Mouse (Mus musculus) stomach, postnatal 0 days (tissue): ENCODE measurements around the gene Brox. TPM values are rescaled to one million over a fixed set of nuclear protein-coding genes. Genes with fewer than 3 reads are reported as not detected.

Experiments
- ATAC-seq: fragments of 200-750 bp; cut with Nextera tagmentation; 2 replicates; pipeline ENCODE4 v1.8.0; 2017; ENCODE audit not compliant: low FRiP score, low TSS enrichment
- DNase-seq: peaks from one replicate; pipeline ENCODE4 v3.0.0-alpha.2; 2016; ENCODE audit warnings: low spot score
- H3K27ac ChIP-seq: fragments of 300-500 bp; sonication (generic); replicated peaks from 2 replicates; pipeline ENCODE4 v1.5.1; 2014; ENCODE audit warnings: mild to moderate bottlenecking, control low read depth
- H3K27me3 ChIP-seq: fragments of 300-500 bp; sonication (generic); 2 replicates; pipeline ENCODE4 v1.6.1; 2014; ENCODE audit warnings: low read length; ENCODE audit not compliant: control insufficient read depth, insufficient read depth
- H3K36me3 ChIP-seq: fragments of 300-500 bp; sonication (generic); 2 replicates; pipeline ENCODE4 v1.6.1; 2014; ENCODE audit warnings: low read length, mixed read lengths; ENCODE audit not compliant: control insufficient read depth, insufficient read depth
- H3K4me1 ChIP-seq: fragments of 300-500 bp; sonication (generic); replicated peaks from 2 replicates; pipeline ENCODE4 v1.6.1; 2014; ENCODE audit warnings: antibody characterized with exemption; ENCODE audit not compliant: control insufficient read depth, insufficient read depth
- H3K4me2 ChIP-seq: fragments of 300-500 bp; sonication (generic); replicated peaks from 2 replicates; pipeline ENCODE4 v1.6.1; 2014; ENCODE audit warnings: low read depth, mild to moderate bottlenecking, control low read depth, moderate library complexity
- H3K4me3 ChIP-seq: fragments of 300-500 bp; sonication (generic); 2 replicates; pipeline ENCODE4 v1.5.1; 2014; ENCODE audit warnings: low read depth, low read length, control low read depth
- H3K9ac ChIP-seq: fragments of 300-500 bp; sonication (generic); 2 replicates; pipeline ENCODE4 v1.6.1; 2014; ENCODE audit warnings: mild to moderate bottlenecking, low read length, control low read depth, mixed read lengths
- H3K9me3 ChIP-seq: fragments of 300-500 bp; sonication (generic); 2 replicates; pipeline ENCODE4 v1.6.1; 2016; ENCODE audit warnings: low read length; ENCODE audit not compliant: control insufficient read depth
- CTCF ChIP-seq: IDR thresholded peaks from 2 replicates; pipeline ENCODE4 v1.5.1; 2016; ENCODE audit warnings: antibody characterized with exemption, low read depth, mild to moderate bottlenecking, moderate library complexity
- EP300 ChIP-seq: optimal IDR thresholded peaks from 2 replicates; pipeline ENCODE3; 2016; ENCODE audit warnings: antibody characterized with exemption
- WGBS: fragments of 180-500 bp; shearing (Covaris S2); extraction: QIAGEN DNeasy Blood & Tissue Kit; methylation state at CpG from one replicate; pipeline ENCODE4 v1.1.7; 2014; 5-methylcytosine and 5-hydroxymethylcytosine counted together
- polyA plus RNA-seq: library from polyadenylated mRNA; unstranded; fragments of >200 nt; fragmentation: Nextera tagmentation; extraction: Ambion mirVana; gene quantifications from 2 replicates; pipeline ENCODE4 v1.2.1, GENCODE M21; 2015

Brox gene
- polyA plus RNA-seq, 1 experiment from 2014 or later, result 27.6 TPM

GRCm38 (mm10) chr1:183265921-183266467 lies 31.1 kb downstream of the Brox start:
- H3K9me3 ChIP-seq, result no peaks in the 10 kb centered on the region
- H3K4me3 ChIP-seq, result no peak overlapping the region
- H3K27me3 ChIP-seq, result no peaks in the 10 kb centered on the region
- WGBS, result 59% methylated on average over 14 of the region's 14 CpGs
- no peak overlapping the region for H3K9ac ChIP-seq
- DNase-seq, result no peak
- H3K4me2 ChIP-seq, result no peak overlapping the region
- no peak overlapping the region for H3K27ac ChIP-seq
- H3K4me1 ChIP-seq, result no peaks in the 10 kb centered on the region
- TF ChIP-seq EP300 (no peak), CTCF (no peak)
- ATAC-seq, result no peak
- H3K36me3 ChIP-seq, result no peaks in the 10 kb centered on the region

- no peak overlapping the region for H3K27ac ChIP-seq
- no peaks in the 10 kb centered on the region for H3K9me3 ChIP-seq
- no peaks in the 10 kb centered on the region for H3K36me3 ChIP-seq
- no peaks in the 10 kb centered on the region for H3K27me3 ChIP-seq
- no peak overlapping the region for H3K4me3 ChIP-seq
- TF ChIP-seq EP300, result no peak
- TF ChIP-seq CTCF, result no peak
- DNase-seq (peak; percentile 55), ATAC-seq (peak; percentile 90)
- no peak overlapping the region for H3K4me2 ChIP-seq
- H3K4me1 ChIP-seq, result no peaks in the 10 kb centered on the region
- H3K9ac ChIP-seq, result no peak overlapping the region
- WGBS, result 60% methylated on average over 13 of the region's 13 CpGs
Observed at GRCm38 (mm10) chr1:183264145-183265008, 32.7 kb downstream of the Brox start.

- no peak for ATAC-seq
- H3K36me3 ChIP-seq, result no peaks in the 10 kb centered on the region
- no peak overlapping the region for H3K27ac ChIP-seq
- TF ChIP-seq CTCF, result no peak
- no peak for TF ChIP-seq EP300
- H3K27me3 ChIP-seq, result no peaks in the 10 kb centered on the region
- H3K9me3 ChIP-seq, result no peaks in the 10 kb centered on the region
- no peak overlapping the region for H3K9ac ChIP-seq
- no peak for DNase-seq
- H3K4me3 ChIP-seq, result no peak overlapping the region
- 46% methylated on average over 10 of the region's 10 CpGs for WGBS
- H3K4me2 ChIP-seq, result no peak overlapping the region
- H3K4me1 ChIP-seq, result no peaks in the 10 kb centered on the region
Observed at GRCm38 (mm10) chr1:183252574-183252973, 44.5 kb downstream of the Brox start.

GRCm38 (mm10) chr1:183251818-183252217 lies 45.3 kb downstream of the Brox start:
- TF ChIP-seq EP300 (no peak), CTCF (no peak)
- H3K4me3 ChIP-seq, result no peak overlapping the region
- H3K4me1 ChIP-seq, result no peaks in the 10 kb centered on the region
- ATAC-seq (no peak), DNase-seq (no peak)
- no peak overlapping the region for H3K4me2 ChIP-seq
- H3K36me3 ChIP-seq, result no peaks in the 10 kb centered on the region
- WGBS, result 59% methylated on average over 2 of the region's 2 CpGs
- H3K9me3 ChIP-seq, result no peaks in the 10 kb centered on the region
- no peaks in the 10 kb centered on the region for H3K27me3 ChIP-seq
- no peak overlapping the region for H3K27ac ChIP-seq
- H3K9ac ChIP-seq, result no peak overlapping the region

- DNase-seq (peak; percentile 34), ATAC-seq (peak; percentile 61; the same call in 1 of the 2 replicates)
- no peak overlapping the region for H3K4me2 ChIP-seq
- no peaks in the 10 kb centered on the region for H3K9me3 ChIP-seq
- no peak overlapping the region for H3K27ac ChIP-seq
- H3K36me3 ChIP-seq, result no peaks in the 10 kb centered on the region
- no peak overlapping the region for H3K9ac ChIP-seq
- WGBS, result 55% methylated on average over 4 of the region's 4 CpGs
- H3K4me3 ChIP-seq, result no peak overlapping the region
- H3K27me3 ChIP-seq, result no peaks in the 10 kb centered on the region
- no peaks in the 10 kb centered on the region for H3K4me1 ChIP-seq
- TF ChIP-seq CTCF (no peak), EP300 (no peak)
Observed at GRCm38 (mm10) chr1:183250612-183251011, 46.5 kb downstream of the Brox start.

DNA sequence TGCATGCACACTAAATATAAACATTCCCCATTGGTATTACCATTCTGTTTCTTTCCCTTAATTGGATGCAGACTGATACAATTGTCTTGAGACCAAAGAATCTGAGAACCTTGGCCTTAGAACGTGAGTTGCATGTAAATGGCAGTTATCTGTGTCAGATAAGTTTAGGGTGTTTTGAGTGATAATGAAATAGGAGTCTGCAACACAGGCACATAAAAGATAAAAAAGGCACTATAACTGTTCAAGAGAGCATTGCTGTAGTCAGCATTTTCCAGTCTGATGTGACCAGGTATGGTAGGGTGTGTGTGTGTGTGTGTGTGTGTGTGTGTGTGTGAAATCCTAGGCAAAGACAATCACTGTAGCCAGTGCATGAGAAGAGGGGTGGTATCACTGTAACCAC lies 48.9 kb downstream of the Brox start:
- Histone ChIP-seq H3K36me3 (no peaks in the 10 kb centered on the region), H3K27me3 (no peaks in the 10 kb centered on the region), H3K4me3 (no peak overlapping the region), H3K27ac (no peak overlapping the region), H3K4me1 (no peaks in the 10 kb centered on the region), H3K9ac (no peak overlapping the region), H3K4me2 (no peak overlapping the region), H3K9me3 (no peaks in the 10 kb centered on the region)
- DNase-seq (no peak), ATAC-seq (no peak)
- WGBS, result 24% methylated on average over 1 of the region's 1 CpGs
- TF ChIP-seq EP300 (no peak), CTCF (no peak)
